Mouse (Mus musculus) E14TG2a.4 (cell line): ENCODE data around the gene Mtg2.

ENCODE experiments used
- H3K27me3 ChIP-seq: 2 replicates; pipeline ENCODE4 v1.6.1; 2014; ENCODE audit warnings: low read length, control low read depth; ENCODE audit not compliant: insufficient read depth
- H3K36me3 ChIP-seq: 2 replicates; pipeline ENCODE4 v1.6.1; 2014; ENCODE audit warnings: low read length, control low read depth; ENCODE audit not compliant: insufficient read depth
- H3K4me1 ChIP-seq: replicated peaks from 2 replicates; pipeline ENCODE4 v1.6.1; 2014; ENCODE audit warnings: low read depth, low read length, control low read depth
- H3K4me3 ChIP-seq: replicated peaks from 2 replicates; pipeline ENCODE4 v1.5.1; 2014; ENCODE audit warnings: mild to moderate bottlenecking, low read length
- H3K9me3 ChIP-seq: 2 replicates; pipeline ENCODE4 v1.6.1; 2014; ENCODE audit warnings: low read length, control low read depth
- CTCF ChIP-seq: conservative IDR thresholded peaks from 2 replicates; pipeline ENCODE4 v1.5.1; 2014; ENCODE audit warnings: low read length
- NANOG ChIP-seq: IDR thresholded peaks from 2 replicates; pipeline ENCODE4 v1.6.1; 2014; ENCODE audit warnings: borderline replicate concordance, low read length, mixed read lengths
- POU5F1 ChIP-seq: IDR thresholded peaks from 2 replicates; pipeline ENCODE4 v1.6.1; 2014; ENCODE audit warnings: low read length, borderline replicate concordance

Gene Mtg2

GRCm38 (mm10) chr2:180047580-180047979 lies 22.8 kb upstream of the Mtg2 start:
- Histone ChIP-seq H3K27me3 (peaks cover 17% of the 10 kb centered on the region), H3K4me3 (no peak overlapping the region), H3K9me3 (no peaks in the 10 kb centered on the region), H3K4me1 (peaks cover 39% of the 10 kb centered on the region), H3K36me3 (peaks cover 3% of the 10 kb centered on the region)
- no peak for TF ChIP-seq CTCF
- TF ChIP-seq POU5F1, result no peak
- no peak for TF ChIP-seq NANOG

- H3K9me3 ChIP-seq, result no peaks in the 10 kb centered on the region
- TF ChIP-seq CTCF, result no peak
- no peak for TF ChIP-seq NANOG
- TF ChIP-seq POU5F1, result no peak
- peaks cover 8% of the 10 kb centered on the region for H3K36me3 ChIP-seq
- H3K27me3 ChIP-seq, result peaks cover 17% of the 10 kb centered on the region
- H3K4me3 ChIP-seq, result no peak overlapping the region
- H3K4me1 ChIP-seq, result peaks cover 40% of the 10 kb centered on the region
Measured at GRCm38 (mm10) chr2:180047980-180048635, 22.3 kb upstream of the Mtg2 start.

GRCm38 (mm10) chr2:180050986-180051385 lies 19.4 kb upstream of the Mtg2 start:
- no peaks in the 10 kb centered on the region for H3K27me3 ChIP-seq
- peaks cover 26% of the 10 kb centered on the region for H3K4me1 ChIP-seq
- TF ChIP-seq POU5F1 (no peak), CTCF (peak; percentile 76)
- H3K36me3 ChIP-seq, result peaks cover 33% of the 10 kb centered on the region
- H3K9me3 ChIP-seq, result no peaks in the 10 kb centered on the region
- H3K4me3 ChIP-seq, result no peak overlapping the region

- TF ChIP-seq CTCF (peak; percentile 65), NANOG (no peak), POU5F1 (no peak)
- peaks cover 45% of the 10 kb centered on the region for H3K36me3 ChIP-seq
- no peaks in the 10 kb centered on the region for H3K9me3 ChIP-seq
- peaks cover 21% of the 10 kb centered on the region for H3K4me1 ChIP-seq
- H3K27me3 ChIP-seq, result no peaks in the 10 kb centered on the region
- H3K4me3 ChIP-seq, result no peak overlapping the region
Measured at GRCm38 (mm10) chr2:180051986-180052733, 18.2 kb upstream of the Mtg2 start.

GRCm38 (mm10) chr2:180053001-180053400 lies 17.4 kb upstream of the Mtg2 start:
- peaks cover 53% of the 10 kb centered on the region for H3K36me3 ChIP-seq
- TF ChIP-seq POU5F1 (no peak), CTCF (no peak), NANOG (no peak)

GRCm38 (mm10) chr2:180063338-180064131 lies 6.9 kb upstream of the Mtg2 start:
- no peak for TF ChIP-seq NANOG
- TF ChIP-seq CTCF, result no peak
- TF ChIP-seq POU5F1, result no peak

More at GRCm38 (mm10) chr2:180053001-180053400, 17.4 kb upstream of the Mtg2 start:
- no peaks in the 10 kb centered on the region for H3K27me3 ChIP-seq
- no peak overlapping the region for H3K4me3 ChIP-seq
- no peaks in the 10 kb centered on the region for H3K9me3 ChIP-seq
- peaks cover 21% of the 10 kb centered on the region for H3K4me1 ChIP-seq

GRCm38 (mm10) chr2:180069770-180070480 lies 463 bp upstream of the Mtg2 start:
- TF ChIP-seq POU5F1 (no peak), CTCF (no peak), NANOG (no peak)
- Histone ChIP-seq H3K27me3 (no peaks in the 10 kb centered on the region), H3K36me3 (peaks cover 48% of the 10 kb centered on the region), H3K4me1 (peaks cover 29% of the 10 kb centered on the region), H3K9me3 (no peaks in the 10 kb centered on the region), H3K4me3 (peak overlapping the region; percentile 91)

More at GRCm38 (mm10) chr2:180063338-180064131, 6.9 kb upstream of the Mtg2 start:
- Histone ChIP-seq H3K36me3 (peaks cover 69% of the 10 kb centered on the region), H3K4me1 (peaks cover 10% of the 10 kb centered on the region; the same call in 1 of the 2 replicates), H3K4me3 (no peak overlapping the region), H3K9me3 (no peaks in the 10 kb centered on the region), H3K27me3 (no peaks in the 10 kb centered on the region)
